Comparison of ENCODE assay signal across 10 mouse cellular contexts in the genomic region with DNA sequence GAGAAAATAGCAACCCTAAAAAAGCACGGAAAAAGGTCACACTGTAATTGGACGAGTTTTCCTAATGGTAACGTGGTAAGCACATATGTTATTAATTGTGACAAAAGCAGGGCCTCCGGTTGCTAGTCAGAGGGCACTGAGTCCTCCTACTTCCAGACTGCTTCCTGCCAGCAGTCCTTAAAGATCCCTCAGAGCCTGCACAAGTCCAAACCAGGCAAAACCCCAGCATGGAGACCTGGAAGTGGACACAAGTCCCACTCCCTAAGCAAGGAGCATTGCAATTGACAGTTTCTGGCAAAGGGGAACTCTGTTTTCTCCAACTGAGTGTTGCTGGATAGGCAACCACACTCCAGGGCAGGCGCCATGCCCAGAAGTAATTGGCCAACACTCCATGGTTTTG. TPM values are rescaled to one million over a fixed set of nuclear protein-coding genes. Genes with fewer than 3 reads are reported as not detected.
A peak's percentile ranks its signal among the peaks of the same experiment; 100 is the strongest.
DNase-seq lines count a peak whose midpoint lies in the region; ATAC-seq lines count a peak whose summit lies in the region.
"Had no signal": no experiment of that assay in that cellular context is flagged by ENCODE, and none has a peak within 500 bp of the region (broad histone marks: within the 10 kb centered on the region; RNA-seq: fewer than 3 reads in every experiment).

No protein-coding gene starts in this region.

- no peaks in the 10 kb centered on the region for H3K4me1 ChIP-seq in hindbrain, embryonic 10.5 days (replicated peaks)
- no peaks in the 10 kb centered on the region for H3K4me1 ChIP-seq in hindbrain, embryonic 16.5 days (ENCODE audit: control insufficient read depth, insufficient read depth, low read depth, low read length)
- peaks cover 22% of the 10 kb centered on the region for H3K4me1 ChIP-seq in embryonic facial prominence, embryonic 15.5 days
- peaks cover 5% of the 10 kb centered on the region for H3K4me1 ChIP-seq in limb, embryonic 11.5 days (ENCODE audit: control insufficient read depth, insufficient read depth, low read length)
- H3K4me1 ChIP-seq: forebrain, embryonic 12.5 days; megakaryocyte, embryonic 14.5 days had no signal

- WGBS in hindbrain, embryonic 10.5 days = 55% methylated on average over 5 of the region's 5 CpGs
- 63% methylated on average over 5 of the region's 5 CpGs for WGBS in hindbrain, embryonic 16.5 days
- 35% methylated on average over 5 of the region's 5 CpGs for WGBS in embryonic facial prominence, embryonic 15.5 days
- 27% methylated on average over 5 of the region's 5 CpGs for WGBS in limb, embryonic 11.5 days

- no peak overlapping the region for H3K9ac ChIP-seq in hindbrain, embryonic 16.5 days (ENCODE audit: low read depth, low read length)
- no peak overlapping the region for H3K9ac ChIP-seq in embryonic facial prominence, embryonic 15.5 days
- no peak overlapping the region for H3K9ac ChIP-seq in limb, embryonic 11.5 days (ENCODE audit: low read length)
- H3K9ac ChIP-seq: forebrain, embryonic 12.5 days had no signal

- no peak for ATAC-seq in hindbrain, embryonic 16.5 days
- ATAC-seq in embryonic facial prominence, embryonic 15.5 days (ENCODE audit: insufficient number of reproducible peaks, low FRiP score, low TSS enrichment, low read depth) = peak; percentile 69
- ATAC-seq in limb, embryonic 11.5 days (ENCODE audit: insufficient number of reproducible peaks, low FRiP score, low TSS enrichment, low read depth) = peak; percentile 87

- H3K27me3 ChIP-seq in hindbrain, embryonic 10.5 days (ENCODE audit: insufficient read depth, poor library complexity, severe bottlenecking) = no peaks in the 10 kb centered on the region
- H3K27me3 ChIP-seq in hindbrain, embryonic 16.5 days (replicated peaks; ENCODE audit: control insufficient read depth, insufficient read depth, low read length) = no peaks in the 10 kb centered on the region
- no peaks in the 10 kb centered on the region for H3K27me3 ChIP-seq in embryonic facial prominence, embryonic 15.5 days
- H3K27me3 ChIP-seq in limb, embryonic 11.5 days (ENCODE audit: control insufficient read depth, insufficient read depth, low read length) = no peaks in the 10 kb centered on the region
- H3K27me3 ChIP-seq: forebrain, embryonic 12.5 days; megakaryocyte, embryonic 14.5 days had no signal

- no peak overlapping the region for H3K4me2 ChIP-seq in hindbrain, embryonic 16.5 days (ENCODE audit: low read length)
- H3K4me2 ChIP-seq in embryonic facial prominence, embryonic 15.5 days (replicated peaks) = no peak overlapping the region
- H3K4me2 ChIP-seq in limb, embryonic 11.5 days (ENCODE audit: low read depth, severe bottlenecking) = no peak overlapping the region; the same call in 1 of the 2 replicates
- H3K4me2 ChIP-seq: forebrain, embryonic 12.5 days had no signal

- H3K36me3 ChIP-seq in hindbrain, embryonic 10.5 days = no peaks in the 10 kb centered on the region
- no peaks in the 10 kb centered on the region for H3K36me3 ChIP-seq in hindbrain, embryonic 16.5 days (ENCODE audit: control insufficient read depth, insufficient read depth, low read length)
- H3K36me3 ChIP-seq in embryonic facial prominence, embryonic 15.5 days = no peaks in the 10 kb centered on the region
- H3K36me3 ChIP-seq in limb, embryonic 11.5 days (ENCODE audit: control insufficient read depth, insufficient read depth, low read length) = no peaks in the 10 kb centered on the region
- H3K36me3 ChIP-seq: forebrain, embryonic 12.5 days had no signal

- DNase-seq in hindbrain, embryonic 10.5 days (ENCODE audit: low spot score) = peak; percentile 28
- DNase-seq in adrenal gland, postnatal 25 days = peak; percentile 15
- peak; percentile 66 for DNase-seq in limb, embryonic 11.5 days (ENCODE audit: low spot score)
- DNase-seq in T-cell, adult 2 months (ENCODE audit: low spot score) = no peak
- no peak for DNase-seq in kidney, adult 11 months
- no peak for DNase-seq in urinary bladder, postnatal 4 days (ENCODE audit: low spot score in 2 of 2)

- no peaks in the 10 kb centered on the region for H3K9me3 ChIP-seq in hindbrain, embryonic 10.5 days
- no peaks in the 10 kb centered on the region for H3K9me3 ChIP-seq in hindbrain, embryonic 16.5 days (ENCODE audit: control insufficient read depth, low read length)
- no peaks in the 10 kb centered on the region for H3K9me3 ChIP-seq in embryonic facial prominence, embryonic 15.5 days (replicated peaks)
- H3K9me3 ChIP-seq in limb, embryonic 11.5 days (ENCODE audit: control insufficient read depth, low read length) = no peaks in the 10 kb centered on the region; the same call in 1 of the 2 replicates
- H3K9me3 ChIP-seq: forebrain, embryonic 12.5 days; megakaryocyte, embryonic 14.5 days had no signal

- no peak overlapping the region for H3K27ac ChIP-seq in hindbrain, embryonic 10.5 days
- H3K27ac ChIP-seq in hindbrain, embryonic 16.5 days (ENCODE audit: low read depth, low read length) = no peak overlapping the region
- H3K27ac ChIP-seq in embryonic facial prominence, embryonic 15.5 days (replicated peaks) = peak overlapping the region; percentile 90
- peak overlapping the region; percentile 87 for H3K27ac ChIP-seq in limb, embryonic 11.5 days (replicated peaks; ENCODE audit: low read depth, low read length)
- H3K27ac ChIP-seq: forebrain, embryonic 12.5 days had no signal

- H3K4me3 ChIP-seq in hindbrain, embryonic 10.5 days = no peak overlapping the region
- H3K4me3 ChIP-seq in hindbrain, embryonic 16.5 days (ENCODE audit: low read length) = no peak overlapping the region
- no peak overlapping the region for H3K4me3 ChIP-seq in embryonic facial prominence, embryonic 15.5 days (replicated peaks)
- no peak overlapping the region for H3K4me3 ChIP-seq in limb, embryonic 11.5 days (ENCODE audit: low read depth, low read length)
- H3K4me3 ChIP-seq: forebrain, embryonic 12.5 days; megakaryocyte, embryonic 14.5 days had no signal

RNA-seq across cellular contexts. Expression of a gene that starts 27.4 kb away (rescaled TPM):
- 65.7 and 87.6 TPM in 2 replicates for polyA plus RNA-seq in hindbrain, embryonic 10.5 days (2016; fragmentation: Nextera tagmentation; extraction: Ambion mirVana)
- 49.1 and 50.1 TPM in 2 replicates for polyA plus RNA-seq in hindbrain, embryonic 16.5 days (2015; fragmentation: Nextera tagmentation; extraction: Ambion mirVana)
- 43.4 and 46.6 TPM in 2 replicates for total RNA-seq in adrenal gland, postnatal 25 days (2021)
- polyA plus RNA-seq in embryonic facial prominence, embryonic 15.5 days (2015; fragmentation: Nextera tagmentation; extraction: Ambion mirVana) = 60.4 and 64.0 TPM in 2 replicates
- polyA plus RNA-seq in limb, embryonic 11.5 days (2014; fragmentation: Nextera tagmentation; extraction: Ambion mirVana) = 91.2 and 98.2 TPM in 2 replicates

Comparison
In these comparisons a context has a peak if more than half of its experiments do, and no peak if none do; other contexts are left out.
1. DNase-seq: peak in hindbrain, embryonic 10.5 days (single experiment), adrenal gland, postnatal 25 days (single experiment) and limb, embryonic 11.5 days (single experiment); none in T-cell, adult 2 months (single experiment), kidney, adult 11 months (single experiment) and urinary bladder, postnatal 4 days (0 of 2).
2. H3K27ac ChIP-seq: peak in embryonic facial prominence, embryonic 15.5 days (single experiment) and limb, embryonic 11.5 days (single experiment); none in hindbrain, embryonic 10.5 days (single experiment) and hindbrain, embryonic 16.5 days (single experiment).